Mouse (Mus musculus) urinary bladder, adult 18-20 months (tissue): ENCODE measurements around the gene Yjefn3.
A peak's percentile ranks its signal among the peaks of the same experiment; 100 is the strongest.

Source experiments
- DNase-seq, 2 experiments: peaks; one replicate each; pipeline ENCODE4 v3.0.0; 2022; ENCODE audit warnings: low spot score in 2 of 2, mixed read lengths in 2 of 2

Gene Yjefn3

DNA sequence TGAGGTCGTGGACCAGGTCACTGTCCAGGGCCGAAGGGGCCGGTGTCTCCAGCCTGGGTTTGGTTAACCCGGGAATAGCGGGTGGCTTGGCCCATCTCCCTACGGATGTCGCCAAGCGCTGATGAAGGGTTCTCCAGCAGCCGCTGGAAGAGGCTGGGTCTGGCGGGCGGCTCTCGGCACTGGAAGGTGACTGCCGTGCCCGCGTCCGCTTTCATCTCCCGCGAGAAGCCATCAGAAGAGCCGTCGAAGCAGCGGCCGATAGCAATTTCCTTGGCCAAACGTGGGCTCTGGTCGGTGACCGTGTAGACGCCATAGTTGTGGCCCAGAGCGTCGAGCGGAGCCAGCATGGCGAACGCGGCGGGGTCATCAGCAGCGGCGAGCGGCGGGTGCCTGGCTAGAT is 21.7 kb downstream of the Yjefn3 start:
- DNase-seq = no peak

DNA sequence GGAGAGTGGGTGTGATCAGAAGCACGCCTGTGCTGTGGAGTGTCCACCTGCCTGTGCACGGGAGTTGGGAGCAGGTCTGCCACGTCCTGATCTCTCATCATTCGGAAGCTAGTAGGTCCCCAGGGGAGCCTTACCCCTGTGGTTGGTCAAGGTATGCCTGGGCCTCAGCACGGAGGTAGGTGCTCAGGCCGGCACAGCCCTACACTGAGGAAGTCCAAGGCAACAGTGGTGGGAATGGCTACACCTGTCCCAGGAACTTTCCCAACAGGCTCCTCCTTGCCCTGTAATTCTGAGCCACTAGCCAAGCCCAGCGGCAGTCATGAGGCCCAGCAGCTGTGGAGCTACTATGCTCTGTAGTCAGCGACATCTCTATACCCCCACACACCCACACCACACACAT is 22.8 kb downstream of the Yjefn3 start:
- no peak for DNase-seq

DNA sequence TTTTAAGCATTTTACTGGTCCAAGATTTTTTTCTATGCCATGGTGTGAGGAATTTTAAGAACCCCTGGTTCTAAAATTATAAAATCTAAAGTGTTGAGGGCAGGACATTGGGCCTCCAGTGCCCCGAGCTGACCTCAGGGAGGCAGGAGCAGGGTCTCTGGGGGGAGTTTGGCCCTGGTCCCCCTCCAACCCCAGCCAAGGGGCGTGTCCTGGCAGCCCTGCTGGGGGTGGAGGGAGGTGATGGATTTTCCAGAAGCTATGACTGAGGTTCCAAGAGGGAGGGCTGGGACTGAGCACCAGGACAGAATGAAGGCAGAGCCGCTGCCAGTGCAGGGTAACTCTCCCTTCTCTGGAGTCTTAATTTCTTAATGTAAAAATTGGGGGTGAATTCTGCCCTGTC is 24.5 kb downstream of the Yjefn3 start:
- no peak for DNase-seq

DNA sequence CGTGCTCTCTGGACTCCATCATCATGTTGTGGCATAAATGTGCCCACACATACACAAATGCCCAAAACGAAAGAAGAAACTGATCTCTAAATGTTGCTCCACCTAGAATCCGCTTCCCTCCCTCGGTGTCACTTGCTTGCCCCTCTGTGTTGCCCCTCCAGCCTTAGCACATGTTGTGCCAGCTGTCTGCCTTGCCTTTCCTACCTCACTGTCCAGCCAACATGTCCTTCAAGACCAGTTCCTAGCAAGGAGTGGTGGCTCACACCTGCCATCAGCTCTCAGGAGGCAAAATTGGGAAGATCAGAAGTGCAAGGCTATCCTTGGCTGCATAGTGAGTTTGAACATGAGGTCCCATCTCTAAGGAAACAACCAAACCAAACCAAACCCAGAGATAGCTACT is 25.1 kb downstream of the Yjefn3 start:
- no peak for DNase-seq

DNA sequence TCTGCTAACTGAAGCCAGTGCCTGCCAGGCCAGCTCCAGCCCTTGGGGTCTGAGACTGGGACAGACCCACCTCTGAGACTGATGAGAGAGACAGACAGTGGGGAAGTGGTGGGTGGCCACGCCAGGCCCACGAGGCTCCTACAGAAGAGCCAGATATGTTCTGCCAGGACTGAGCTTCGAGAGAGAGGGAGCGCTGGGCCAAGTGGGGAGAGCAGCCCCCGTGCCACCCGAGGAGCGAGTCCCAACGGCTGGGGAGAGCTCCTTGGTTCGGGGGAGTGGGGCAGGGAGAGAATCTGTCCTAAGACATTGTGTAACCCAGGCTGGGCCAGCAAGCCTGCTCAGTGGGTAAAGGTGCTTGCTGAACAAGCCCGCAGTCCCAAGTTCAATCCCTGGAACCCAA is 25.5 kb downstream of the Yjefn3 start:
- no peak for DNase-seq

GRCm38 (mm10) chr8:69876097-69876496 is 26.4 kb downstream of the Yjefn3 start:
- DNase-seq = no peak

- DNase-seq = no peak
Measured at GRCm38 (mm10) chr8:69874654-69875053, 27.9 kb downstream of the Yjefn3 start.

GRCm38 (mm10) chr8:69874155-69874554 is 28.4 kb downstream of the Yjefn3 start:
- DNase-seq = peak in 1 of 2 experiments; percentile 68

DNA sequence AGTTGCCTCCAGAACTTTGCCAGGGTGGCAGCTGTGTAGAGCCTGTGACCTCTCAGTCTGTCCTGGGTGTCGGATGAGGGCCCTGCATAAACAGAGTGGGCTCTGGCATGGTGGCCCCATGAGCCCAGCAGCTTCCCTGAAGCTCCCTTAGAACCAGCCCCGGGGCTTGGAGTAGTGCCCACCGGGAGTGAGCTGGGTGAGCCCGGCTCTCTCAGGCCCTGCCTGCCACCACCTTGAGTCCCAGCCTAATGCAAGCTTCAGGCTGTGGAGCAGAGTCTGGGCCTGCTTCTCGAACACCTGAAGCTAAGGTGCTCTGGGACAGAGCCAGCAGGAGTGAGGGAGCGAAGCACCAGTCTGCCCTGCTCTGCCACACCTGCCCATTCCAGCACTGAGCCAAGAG is 31.6 kb downstream of the Yjefn3 start:
- no peak for DNase-seq

DNA sequence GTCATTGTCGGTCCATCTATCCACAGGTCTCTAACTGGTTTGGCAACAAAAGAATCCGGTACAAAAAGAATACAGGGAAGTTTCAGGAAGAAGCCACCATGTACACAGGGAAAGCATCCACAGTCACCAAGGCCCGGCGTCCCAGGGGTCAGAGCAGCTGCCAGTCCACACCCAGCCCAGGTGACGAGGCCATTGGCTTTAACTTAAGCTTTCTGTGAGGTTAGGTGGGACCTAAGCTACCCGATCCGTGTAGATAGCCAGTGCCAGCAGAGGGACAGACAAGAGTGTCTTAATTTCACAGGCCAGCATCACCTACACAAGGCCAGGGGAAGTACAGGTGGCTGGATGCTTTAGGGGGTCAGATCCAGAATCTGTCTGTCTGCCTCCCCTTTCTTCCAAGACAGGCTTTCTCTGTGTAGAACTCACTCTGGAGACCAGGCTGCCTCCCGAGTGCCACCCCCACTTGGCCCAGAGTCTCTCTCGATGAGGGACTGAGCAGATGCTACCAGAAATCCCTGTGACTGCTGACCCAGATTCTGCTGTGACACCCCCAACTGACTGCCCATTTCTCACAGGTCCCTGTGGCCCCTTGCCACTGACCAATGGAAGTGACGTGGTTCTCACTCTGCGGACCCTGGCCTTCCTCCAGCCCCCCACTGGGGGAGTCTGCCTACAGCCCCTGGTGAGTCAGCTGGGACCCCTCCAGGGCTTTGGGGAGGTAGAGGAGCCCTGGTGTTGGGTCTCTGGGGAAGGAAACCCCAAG is 32.3 kb downstream of the Yjefn3 start:
- DNase-seq = no peak

- DNase-seq = no peak
Measured at GRCm38 (mm10) chr8:69867696-69868326, 34.7 kb downstream of the Yjefn3 start.

DNA sequence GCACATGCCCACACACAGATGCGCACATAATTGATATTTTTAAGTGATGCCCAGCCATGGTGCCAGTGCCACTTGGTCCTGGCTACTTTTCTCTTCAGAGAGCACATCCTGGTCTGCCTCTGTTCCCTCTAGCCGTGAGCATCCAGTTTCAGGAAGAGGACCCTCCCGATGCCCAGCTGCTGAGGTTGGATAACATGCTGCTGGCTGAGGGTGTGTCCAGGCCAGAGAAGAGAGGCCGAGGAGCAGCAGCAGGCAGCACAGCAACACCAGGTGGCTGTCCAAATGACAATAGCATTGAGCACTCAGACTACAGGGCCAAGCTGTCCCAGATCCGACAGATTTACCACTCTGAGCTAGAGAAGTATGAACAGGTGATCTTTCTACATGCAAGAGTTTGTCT is 38.3 kb downstream of the Yjefn3 start:
- DNase-seq = no peak

GRCm38 (mm10) chr8:69863387-69864020 is 39.0 kb downstream of the Yjefn3 start:
- no peak for DNase-seq

- DNase-seq = no peak
Measured at GRCm38 (mm10) chr8:69861251-69861650, 41.3 kb downstream of the Yjefn3 start.

DNA sequence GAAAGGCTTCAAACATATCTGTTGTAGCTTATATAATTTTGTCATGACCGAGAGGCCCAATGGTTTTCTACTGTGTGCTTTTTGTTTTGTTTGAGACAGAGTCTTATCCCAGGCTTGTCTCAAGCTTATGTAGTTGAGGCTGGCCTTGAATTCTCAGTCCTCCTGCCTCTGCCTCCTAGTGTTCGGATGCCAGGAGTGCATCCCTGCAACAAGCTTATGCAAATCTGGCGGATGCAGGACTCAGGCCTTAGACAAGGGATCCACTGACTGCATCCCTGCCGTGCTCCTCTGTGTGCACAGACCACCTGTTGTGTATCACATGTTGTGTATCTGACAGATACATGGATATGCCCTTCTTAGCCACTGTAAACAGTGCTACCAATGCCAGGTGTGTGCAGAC is 41.7 kb downstream of the Yjefn3 start:
- DNase-seq = no peak

DNA sequence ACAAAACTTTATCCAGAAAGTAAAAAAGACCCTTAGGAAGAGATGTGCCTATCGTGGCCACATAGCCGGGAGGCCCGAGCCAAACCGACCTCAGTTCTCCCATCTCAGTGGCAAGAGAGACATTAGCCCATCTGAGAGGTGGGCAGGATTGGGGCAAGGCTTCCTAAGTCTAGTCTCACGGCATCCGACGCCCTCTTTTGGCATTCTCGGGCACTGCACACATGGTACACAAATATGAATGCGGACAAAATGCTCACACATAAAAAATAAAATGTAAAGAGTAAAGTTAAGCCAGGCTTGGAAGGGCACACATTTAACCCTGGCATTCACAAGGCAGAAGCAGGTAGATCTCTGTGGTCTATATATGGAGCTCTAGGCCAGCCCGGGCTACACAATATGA is 48.6 kb downstream of the Yjefn3 start:
- no peak for DNase-seq

- DNase-seq = no peak
Measured at GRCm38 (mm10) chr8:69850926-69851506, 51.5 kb downstream of the Yjefn3 start.

- DNase-seq = no peak
Measured at GRCm38 (mm10) chr8:69849899-69850298, 52.6 kb downstream of the Yjefn3 start.

DNA sequence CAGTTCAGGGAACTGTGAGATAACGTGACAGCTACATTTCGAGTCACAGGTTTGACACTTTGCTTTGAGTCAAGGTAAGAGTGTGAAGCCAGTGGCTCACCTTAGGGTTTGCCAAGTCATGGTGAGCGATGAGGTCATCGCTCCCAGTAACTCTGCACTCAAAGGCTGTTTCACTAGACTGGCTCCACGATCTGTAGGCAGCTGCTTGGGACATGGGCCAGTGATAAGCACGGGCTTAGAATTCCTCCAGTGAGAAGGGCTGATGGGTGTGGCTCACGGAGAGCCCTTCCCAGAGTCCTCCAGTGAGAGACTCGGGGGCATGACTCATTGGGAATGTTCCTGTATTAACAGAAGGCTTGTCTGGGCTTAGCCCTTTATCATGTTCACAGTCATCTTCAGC is 53.6 kb downstream of the Yjefn3 start:
- DNase-seq = peak; percentile 27 to 68

GRCm38 (mm10) chr8:69847167-69848065 is 55.1 kb downstream of the Yjefn3 start:
- no peak for DNase-seq
